Mouse (Mus musculus): ENCODE measurements around the gene Nudt17. TPM values are rescaled to one million over a fixed set of nuclear protein-coding genes. Genes with fewer than 3 reads are reported as not detected.
"Not testable (repeated sequence)": the region's sequence is repeated elsewhere in the genome, so short reads cannot be mapped to it uniquely, and the experiment has no call there.

Gene Nudt17
- total RNA-seq (2021) (1 to 10 TPM in 1 of 2 experiments, under 1 TPM in 1; 0.95 to 1.1 TPM), polyA plus RNA-seq (2012; rRNA removed) (2.3 and 2.5 TPM in 2 replicates)
- long read RNA-seq, partial matches to known transcripts = 0 of 2 reads
- long read RNA-seq, other reads (novel, unspliced or antisense) = 2 of 2 reads

GRCm38 (mm10) chr3:96707903-96708683 is at the start of gene Nudt17:
Gene Nudt17 (minus strand): TSS chr3:96708562.
- peak; percentile 86 for DNase-seq

DNA sequence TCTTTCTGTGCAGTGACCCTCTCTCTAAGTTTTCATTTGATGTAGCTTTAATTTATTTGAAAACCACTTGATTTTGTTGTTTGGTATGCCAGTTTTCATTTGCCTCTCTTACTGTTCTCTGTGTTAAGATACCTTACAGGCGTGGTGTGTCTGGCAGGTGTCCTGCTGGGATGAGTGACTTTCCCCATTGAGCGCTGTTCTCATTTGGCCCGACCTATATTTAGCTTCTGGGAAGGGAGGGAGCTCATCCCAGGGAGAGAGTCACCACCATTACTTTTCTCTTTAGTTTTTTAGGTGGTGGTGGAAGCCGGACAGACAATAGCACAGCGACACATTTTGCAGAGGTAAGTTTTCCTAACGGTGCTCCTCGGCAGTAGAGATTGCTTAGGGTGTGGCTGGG is 49.3 kb upstream of the Nudt17 start:
- no peak for DNase-seq

DNA sequence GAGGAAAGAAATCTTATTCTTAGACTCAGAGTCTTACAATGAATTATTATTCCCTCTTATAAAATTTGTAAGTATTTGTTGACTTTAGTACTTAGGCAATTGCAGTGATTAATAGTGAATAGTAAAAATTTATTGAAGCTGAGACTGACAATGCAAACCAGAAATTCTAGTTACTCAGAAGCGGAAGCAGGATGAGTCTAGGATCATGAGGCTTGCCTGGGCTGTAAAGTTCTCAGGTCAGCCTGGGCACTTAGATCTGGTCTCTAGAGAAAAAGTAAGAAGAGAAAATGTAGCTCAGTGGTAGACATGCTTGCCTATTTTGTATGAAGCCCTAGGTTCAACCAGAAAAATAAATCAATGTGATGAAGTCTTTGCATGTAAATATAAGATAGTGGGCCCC is 47.6 kb upstream of the Nudt17 start:
- no peak for DNase-seq

GRCm38 (mm10) chr3:96746829-96747228 is 38.5 kb upstream of the Nudt17 start:
- DNase-seq = no peak

DNA sequence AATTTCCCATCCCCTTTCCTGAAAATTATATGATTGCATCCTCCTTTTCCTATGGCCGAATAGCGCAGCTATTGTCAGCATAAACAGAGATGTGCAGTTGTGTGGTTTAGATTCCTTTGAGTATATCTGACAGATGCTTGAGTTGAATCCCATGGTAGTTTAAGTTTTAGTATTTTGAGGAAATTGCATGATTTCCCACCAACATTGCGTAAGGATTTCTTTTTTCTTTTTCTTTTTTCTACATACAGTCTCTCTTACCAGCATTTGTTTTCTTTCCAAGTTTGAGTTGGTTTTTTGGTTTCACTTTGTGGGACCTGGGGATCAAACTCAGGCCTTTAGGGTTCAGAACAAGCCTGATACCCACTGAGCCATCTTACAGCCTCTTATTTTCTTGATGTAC is 36.0 kb upstream of the Nudt17 start:
- DNase-seq = no peak

- DNase-seq = not testable (repeated sequence)
These were observed 31.9 kb upstream of the Nudt17 start for GRCm38 (mm10) chr3:96740279-96740678.

GRCm38 (mm10) chr3:96737995-96738394 is 29.6 kb upstream of the Nudt17 start:
- no peak for DNase-seq

DNA sequence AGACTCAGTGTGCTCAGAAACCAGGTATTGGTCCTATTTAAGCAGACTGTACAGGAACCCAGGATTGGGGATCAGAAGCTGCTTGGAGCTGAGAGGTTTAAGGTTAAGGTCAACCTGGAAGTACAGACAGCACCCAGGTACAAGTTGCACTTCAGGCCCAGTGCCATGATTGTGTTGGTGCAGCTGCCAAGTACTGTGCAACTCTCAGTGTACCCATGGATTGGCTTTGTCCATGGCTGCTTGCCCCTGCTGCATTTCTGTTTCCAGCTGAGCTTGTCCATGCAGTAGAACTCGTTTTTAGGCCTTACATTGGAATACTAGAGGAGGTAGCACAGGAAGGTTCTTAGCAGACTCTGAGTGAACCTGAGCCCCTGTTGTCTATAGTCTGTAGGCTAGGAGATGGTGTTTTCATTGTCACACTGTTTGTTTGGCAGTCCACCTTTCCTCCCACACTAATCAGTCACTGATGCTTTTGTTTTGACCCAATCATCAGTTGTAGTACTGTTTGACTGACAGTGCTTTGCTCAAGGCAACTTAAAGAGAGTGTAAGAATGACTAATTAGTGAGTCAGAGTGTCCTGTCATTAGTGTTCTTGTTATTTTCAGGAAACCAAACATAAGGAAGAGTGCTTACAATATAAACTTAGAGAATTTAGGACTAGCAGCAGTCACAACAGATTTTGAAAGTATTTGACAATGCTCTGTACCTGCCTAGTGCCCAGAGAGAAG is 28.8 kb upstream of the Nudt17 start:
- peak; percentile 33 for DNase-seq

DNA sequence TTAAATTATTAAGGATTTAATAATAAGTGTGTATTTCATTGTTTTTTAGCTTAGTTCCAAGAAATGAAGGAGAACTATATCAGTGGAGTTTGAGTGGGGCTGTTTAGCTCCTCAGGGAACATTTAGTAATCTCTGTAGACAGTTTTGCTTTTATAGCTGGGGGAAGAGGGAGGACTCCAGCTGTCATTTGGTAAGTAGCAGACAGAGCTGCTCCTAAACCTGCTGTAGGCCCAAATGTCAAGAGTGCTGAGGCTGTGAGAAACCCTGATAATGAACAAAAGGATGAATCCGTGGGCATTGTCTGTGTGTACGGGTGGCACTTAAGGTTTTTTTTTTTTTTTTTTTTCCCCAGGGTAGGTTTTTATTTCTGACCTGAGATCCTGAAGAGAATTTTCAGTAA is 26.8 kb upstream of the Nudt17 start:
- DNase-seq = no peak

- no peak for DNase-seq
These were observed 25.6 kb upstream of the Nudt17 start for GRCm38 (mm10) chr3:96733984-96734383.

- no peak for DNase-seq
These were observed 22.4 kb upstream of the Nudt17 start for GRCm38 (mm10) chr3:96730785-96731184.

GRCm38 (mm10) chr3:96729403-96729784 is 21.0 kb upstream of the Nudt17 start:
- DNase-seq = no peak

GRCm38 (mm10) chr3:96728634-96729402 is 20.5 kb upstream of the Nudt17 start:
- DNase-seq = no peak

- DNase-seq = peak; percentile 34
These were observed 19.7 kb upstream of the Nudt17 start for GRCm38 (mm10) chr3:96727828-96728633.

- peak; percentile 99 for DNase-seq
These were observed 19.0 kb upstream of the Nudt17 start, which contains the start of the genes Polr3c and Rnf115 for GRCm38 (mm10) chr3:96727343-96727827. Gene Polr3c (minus strand): TSS chr3:96727628. Gene Rnf115 (plus strand): TSS chr3:96727664.

DNA sequence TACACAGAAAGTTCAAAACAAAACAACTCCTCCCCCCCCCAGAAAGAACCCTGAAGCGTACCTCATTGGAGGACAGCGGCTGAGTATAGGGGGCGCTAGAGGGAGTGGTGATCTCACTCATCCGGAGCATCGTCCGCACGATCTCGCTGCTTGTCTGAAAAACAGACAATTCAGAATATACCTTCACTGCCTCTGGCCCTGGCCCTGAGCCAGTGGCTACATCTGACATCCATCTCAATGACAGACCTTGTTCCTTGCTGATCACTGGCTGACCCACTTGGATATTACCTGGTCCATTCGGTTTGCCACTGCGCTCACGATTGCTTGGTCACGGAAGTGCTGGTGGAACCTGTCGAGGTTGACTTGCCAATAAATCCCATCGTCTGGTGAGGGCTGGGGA is 10.8 kb upstream of the Nudt17 start:
- DNase-seq = peak; percentile 49

GRCm38 (mm10) chr3:96715854-96716253 is 7.5 kb upstream of the Nudt17 start:
- no peak for DNase-seq

GRCm38 (mm10) chr3:96714286-96714685 is 5.9 kb upstream of the Nudt17 start:
- DNase-seq = no peak

DNA sequence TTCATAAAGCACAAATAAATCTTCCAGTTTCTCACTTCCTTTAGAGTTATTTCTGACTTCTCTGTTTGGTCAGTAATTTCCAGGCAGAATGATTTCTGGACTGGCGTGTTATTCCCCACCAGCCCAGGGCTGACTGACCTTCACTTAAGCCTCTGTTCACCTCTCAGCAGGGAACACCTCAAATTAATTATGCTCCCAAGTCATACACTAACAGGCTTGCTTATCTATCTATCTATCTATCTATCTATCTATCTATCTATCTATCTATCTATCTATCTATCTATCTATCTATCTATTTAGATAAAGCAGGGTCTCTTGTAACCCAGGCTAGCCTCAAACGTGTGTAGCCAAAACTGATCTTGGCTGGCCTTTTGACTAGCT is 312 bp upstream of the Nudt17 start:
- no peak for DNase-seq

- DNase-seq = no peak
These were observed 1.4 kb downstream of the Nudt17 start for GRCm38 (mm10) chr3:96706984-96707383.

GRCm38 (mm10) chr3:96706217-96706616 is 2.1 kb downstream of the Nudt17 start:
- DNase-seq = no peak

Data from adrenal gland, adult 2 months (tissue).